Mouse (Mus musculus): ENCODE results near the gene Ptpn3. TPM values are rescaled to one million over a fixed set of nuclear protein-coding genes. Genes with fewer than 3 reads are reported as not detected.

The Ptpn3 gene
- polyA plus RNA-seq, 1 experiment, result 4.0 TPM

DNA sequence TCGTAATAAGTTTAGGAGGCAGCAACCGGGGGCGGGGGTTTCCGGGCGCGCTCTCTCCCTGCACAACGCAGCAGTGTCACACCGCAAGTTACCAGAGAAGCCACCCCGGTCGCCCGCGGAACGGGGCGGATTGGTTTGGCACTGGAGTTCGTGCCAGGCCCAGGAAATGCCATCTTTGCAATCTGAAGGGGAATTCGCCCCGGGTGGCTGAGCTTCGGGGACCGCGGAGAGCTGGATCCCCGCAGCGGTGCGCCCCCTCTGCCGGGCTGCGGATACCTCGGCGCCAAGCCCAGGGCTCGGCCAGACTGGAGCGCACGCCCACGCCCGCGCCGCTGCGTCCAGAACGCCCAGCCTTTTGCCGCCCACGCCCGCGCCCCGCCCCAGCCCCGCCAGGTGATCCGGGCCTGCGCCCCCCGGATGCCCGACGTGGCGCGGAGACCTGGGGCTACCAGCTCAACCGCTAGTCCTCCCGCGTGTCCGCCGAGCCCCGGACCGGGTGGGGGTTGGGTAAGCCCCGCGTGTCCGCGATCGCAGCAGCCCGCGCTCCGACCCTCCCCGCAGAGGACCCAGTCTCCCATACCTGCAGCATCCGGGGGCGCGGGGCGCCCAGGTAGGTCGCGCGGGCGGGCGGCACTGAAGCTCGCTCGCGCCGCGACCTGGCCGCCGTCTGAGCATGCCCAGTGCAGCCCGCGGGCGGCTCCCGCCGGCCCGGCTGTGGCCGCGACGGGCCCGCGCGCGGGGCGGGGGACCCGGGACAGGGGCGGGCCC, 1.8 kb downstream of the Ptpn3 start:
- H3K27ac ChIP-seq (ENCODE audit: insufficient read depth, low read length), result no peak overlapping the region
- H3K4me1 ChIP-seq (ENCODE audit: control insufficient read depth, insufficient read depth, low read length), result 0 out of 2 replicates have a peak, but pooled peaks cover 2% of the 10 kb centered on the region
- TF ChIP-seq POLR2A (IDR thresholded peaks at IDR 0.05; ENCODE audit: low read depth, low read length), result 0 out of 2 replicates have a peak, but pooled peaks have one; percentile 14
- no peak for TF ChIP-seq CTCF (IDR thresholded peaks at IDR 0.05; ENCODE audit: borderline replicate concordance, insufficient read depth, low read length)
- H3K4me3 ChIP-seq (ENCODE audit: insufficient read depth, low read length), result peak overlapping the region; percentile 59

DNA sequence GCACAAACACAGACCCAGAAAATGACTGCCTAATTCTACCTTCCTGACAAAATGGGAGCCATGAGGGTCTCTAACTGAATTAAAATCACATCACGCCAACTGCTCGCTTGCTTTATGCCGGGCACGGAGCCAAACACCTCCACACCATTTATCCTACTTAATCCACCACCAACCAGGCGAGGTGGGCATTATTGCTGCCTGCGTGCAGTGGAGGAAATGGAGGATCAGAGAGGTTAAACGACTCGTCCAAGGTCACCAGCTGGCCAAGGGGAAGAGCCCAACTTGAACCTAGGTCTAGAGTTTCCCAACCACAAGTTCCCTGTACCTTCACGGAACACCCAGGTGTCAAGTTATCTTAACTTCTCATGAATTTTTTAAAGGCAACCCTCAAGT, 2.3 kb downstream of the Ptpn3 start:
- no peak overlapping the region for H3K27ac ChIP-seq (ENCODE audit: insufficient read depth, low read length)
- 0 out of 2 replicates have a peak, but pooled peaks cover 2% of the 10 kb centered on the region for H3K4me1 ChIP-seq (ENCODE audit: control insufficient read depth, insufficient read depth, low read length)
- no peak for TF ChIP-seq CTCF (IDR thresholded peaks at IDR 0.05; ENCODE audit: borderline replicate concordance, insufficient read depth, low read length)
- TF ChIP-seq POLR2A (IDR thresholded peaks at IDR 0.05; ENCODE audit: low read depth, low read length), result no peak
- peak overlapping the region; percentile 59 for H3K4me3 ChIP-seq (ENCODE audit: insufficient read depth, low read length)

DNA sequence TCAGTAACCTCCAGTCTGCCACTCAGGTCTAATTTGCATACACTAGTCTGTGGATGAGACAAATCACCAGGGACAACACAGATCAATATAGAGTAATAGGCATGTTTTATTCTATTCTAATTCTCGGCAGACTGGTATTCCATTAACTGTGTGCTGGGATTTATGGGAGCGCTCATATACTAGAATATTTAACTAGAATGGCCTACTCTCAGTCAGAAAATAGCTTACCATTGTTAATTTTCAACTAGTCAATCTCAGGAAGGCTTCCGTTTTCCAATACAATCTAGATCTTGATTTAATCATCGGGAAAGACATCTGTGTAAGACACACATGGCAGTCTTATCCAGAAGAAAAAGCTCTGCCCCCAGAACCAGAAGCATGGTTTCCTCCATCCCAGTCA, 3.5 kb downstream of the Ptpn3 start:
- Histone ChIP-seq H3K4me3 (ENCODE audit: insufficient read depth, low read length) (no peak overlapping the region), H3K27ac (ENCODE audit: insufficient read depth, low read length) (no peak overlapping the region), H3K4me1 (ENCODE audit: control insufficient read depth, insufficient read depth, low read length) (0 out of 2 replicates have a peak, but pooled peaks cover 2% of the 10 kb centered on the region)
- no peak for TF ChIP-seq CTCF (IDR thresholded peaks at IDR 0.05; ENCODE audit: borderline replicate concordance, insufficient read depth, low read length)
- TF ChIP-seq POLR2A (IDR thresholded peaks at IDR 0.05; ENCODE audit: low read depth, low read length), result no peak

DNA sequence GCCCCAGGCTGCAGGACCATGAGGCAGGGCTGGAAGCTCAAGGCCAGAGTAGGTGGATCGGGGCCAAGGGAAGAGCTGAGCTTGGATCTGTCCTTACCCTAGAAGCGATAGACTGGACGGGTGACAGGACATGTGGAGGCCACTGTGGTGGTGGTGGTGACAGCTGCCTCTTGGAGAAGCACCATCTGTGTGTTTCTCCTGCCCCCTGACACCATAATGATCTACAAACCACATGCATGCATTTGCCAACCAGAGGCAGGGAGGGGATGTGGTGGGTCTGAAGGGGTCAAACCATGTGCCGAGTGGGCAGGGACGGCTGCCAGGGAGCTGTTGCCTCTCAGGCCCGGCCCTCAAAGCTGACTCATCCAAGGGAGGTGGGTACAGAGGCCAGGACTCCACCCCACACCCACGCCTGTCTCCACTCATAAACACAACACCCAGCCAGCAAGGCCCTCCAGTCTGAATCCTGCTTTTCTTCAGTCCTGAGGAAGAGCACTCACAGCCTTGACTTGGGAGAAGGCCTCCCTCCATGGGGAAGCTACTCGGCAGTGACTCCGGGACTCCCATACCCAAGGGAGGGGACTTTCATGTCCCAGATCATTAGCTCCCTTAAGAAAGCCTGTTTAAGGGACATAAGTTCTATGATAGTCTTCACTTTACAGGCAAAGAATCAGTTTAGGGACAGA, 6.5 kb downstream of the Ptpn3 start:
- Histone ChIP-seq H3K27ac (ENCODE audit: insufficient read depth, low read length) (no peak overlapping the region), H3K4me1 (ENCODE audit: control insufficient read depth, insufficient read depth, low read length) (no peaks in the 10 kb centered on the region), H3K4me3 (ENCODE audit: insufficient read depth, low read length) (no peak overlapping the region)
- no peak for TF ChIP-seq CTCF (IDR thresholded peaks at IDR 0.05; ENCODE audit: borderline replicate concordance, insufficient read depth, low read length)
- TF ChIP-seq POLR2A (IDR thresholded peaks at IDR 0.05; ENCODE audit: low read depth, low read length), result peak; percentile 62; the same call in 1 of the 2 replicates

DNA sequence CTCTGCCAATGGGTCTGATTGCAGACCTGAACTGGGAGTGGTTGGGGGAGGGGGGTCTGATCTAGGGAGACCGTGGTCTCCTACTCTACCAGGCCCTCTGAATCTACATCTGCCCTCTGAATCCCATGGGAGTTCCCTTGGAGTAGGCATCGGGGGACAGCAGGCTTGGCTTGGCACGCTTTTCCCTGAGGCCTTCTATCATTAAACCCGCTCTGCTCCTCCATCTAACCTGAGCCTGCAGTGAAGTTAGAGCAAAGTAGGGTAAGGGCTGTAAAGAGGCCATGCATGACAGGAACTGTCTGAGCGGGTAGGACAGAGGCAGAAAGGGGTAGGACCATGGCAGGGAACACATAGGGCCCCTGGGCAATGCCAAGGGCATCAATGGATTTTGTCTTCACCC, 9.0 kb downstream of the Ptpn3 start:
- no peak overlapping the region for H3K4me3 ChIP-seq (ENCODE audit: insufficient read depth, low read length)
- H3K27ac ChIP-seq (ENCODE audit: insufficient read depth, low read length), result no peak overlapping the region
- no peak for TF ChIP-seq POLR2A (IDR thresholded peaks at IDR 0.05; ENCODE audit: low read depth, low read length)
- TF ChIP-seq CTCF (IDR thresholded peaks at IDR 0.05; ENCODE audit: borderline replicate concordance, insufficient read depth, low read length), result no peak
- no peaks in the 10 kb centered on the region for H3K4me1 ChIP-seq (ENCODE audit: control insufficient read depth, insufficient read depth, low read length)

DNA sequence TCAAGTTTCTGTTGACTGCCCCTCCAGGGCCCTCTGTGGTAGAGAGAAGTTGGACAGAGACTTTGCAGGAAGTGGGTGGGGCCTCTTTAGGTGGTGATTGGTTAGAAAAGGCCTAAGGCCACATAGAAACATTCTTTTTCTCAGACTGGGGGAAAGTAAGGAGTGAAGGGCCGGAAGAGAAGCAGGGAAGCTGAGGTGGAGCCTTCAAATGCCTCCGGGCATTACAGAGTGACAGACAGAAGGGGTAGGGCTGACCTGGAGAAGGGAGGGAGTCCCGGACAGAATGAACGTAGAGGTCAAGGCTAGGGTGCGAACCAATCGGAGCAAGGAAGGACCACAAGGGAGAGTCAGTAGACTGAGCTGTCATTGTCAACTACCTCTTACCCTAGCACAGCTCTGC, 11.6 kb downstream of the Ptpn3 start:
- Histone ChIP-seq H3K4me1 (ENCODE audit: control insufficient read depth, insufficient read depth, low read length) (no peaks in the 10 kb centered on the region), H3K27ac (ENCODE audit: insufficient read depth, low read length) (no peak overlapping the region), H3K4me3 (ENCODE audit: insufficient read depth, low read length) (no peak overlapping the region)
- TF ChIP-seq POLR2A (IDR thresholded peaks at IDR 0.05; ENCODE audit: low read depth, low read length) (no peak), CTCF (IDR thresholded peaks at IDR 0.05; ENCODE audit: borderline replicate concordance, insufficient read depth, low read length) (no peak)

DNA sequence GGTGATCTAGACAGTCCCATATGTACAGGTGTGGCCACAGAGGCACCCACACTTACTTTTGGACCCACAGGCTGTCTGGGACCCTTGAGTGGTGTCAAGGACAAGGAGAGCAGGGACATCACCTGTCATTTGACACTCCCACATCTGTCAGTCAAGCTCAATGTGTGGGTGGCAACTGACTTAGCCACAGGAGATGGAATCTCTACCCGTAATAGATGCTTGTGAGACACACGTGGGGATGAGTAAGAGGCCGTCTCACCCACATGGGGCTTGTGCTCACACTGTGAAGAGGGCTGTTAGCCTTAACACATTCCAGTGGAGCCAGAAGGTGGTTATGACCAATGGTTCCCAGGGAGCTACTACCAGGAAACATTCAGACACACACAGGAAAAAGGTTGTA, 13.8 kb downstream of the Ptpn3 start:
- TF ChIP-seq CTCF (IDR thresholded peaks at IDR 0.05; ENCODE audit: borderline replicate concordance, insufficient read depth, low read length) (no peak), POLR2A (IDR thresholded peaks at IDR 0.05; ENCODE audit: low read depth, low read length) (no peak)
- Histone ChIP-seq H3K4me1 (ENCODE audit: control insufficient read depth, insufficient read depth, low read length) (no peaks in the 10 kb centered on the region), H3K27ac (ENCODE audit: insufficient read depth, low read length) (no peak overlapping the region), H3K4me3 (ENCODE audit: insufficient read depth, low read length) (no peak overlapping the region)

DNA sequence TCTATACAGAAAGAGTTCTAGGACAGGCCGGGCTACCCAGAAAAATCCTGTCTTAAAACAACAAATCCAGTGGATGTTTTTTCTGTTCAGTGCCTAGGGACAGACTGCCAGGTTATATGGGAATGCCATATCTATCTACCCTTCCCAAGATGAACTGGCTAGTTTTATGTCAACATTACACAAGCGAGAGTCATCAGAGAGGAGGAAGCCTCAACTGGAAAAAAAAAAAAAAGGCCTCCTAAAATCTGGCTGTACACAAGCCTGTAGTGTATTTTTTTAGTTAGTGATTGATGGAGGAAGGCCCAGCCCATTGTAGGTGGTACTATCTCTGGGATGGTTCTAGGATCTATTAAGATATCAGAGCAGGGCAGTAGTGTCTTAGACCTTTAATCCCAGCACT, 16.4 kb downstream of the Ptpn3 start:
- Histone ChIP-seq H3K4me1 (ENCODE audit: control insufficient read depth, insufficient read depth, low read length) (no peaks in the 10 kb centered on the region), H3K27ac (ENCODE audit: insufficient read depth, low read length) (no peak overlapping the region), H3K4me3 (ENCODE audit: insufficient read depth, low read length) (no peak overlapping the region)
- TF ChIP-seq POLR2A (IDR thresholded peaks at IDR 0.05; ENCODE audit: low read depth, low read length), result no peak
- no peak for TF ChIP-seq CTCF (IDR thresholded peaks at IDR 0.05; ENCODE audit: borderline replicate concordance, insufficient read depth, low read length)

DNA sequence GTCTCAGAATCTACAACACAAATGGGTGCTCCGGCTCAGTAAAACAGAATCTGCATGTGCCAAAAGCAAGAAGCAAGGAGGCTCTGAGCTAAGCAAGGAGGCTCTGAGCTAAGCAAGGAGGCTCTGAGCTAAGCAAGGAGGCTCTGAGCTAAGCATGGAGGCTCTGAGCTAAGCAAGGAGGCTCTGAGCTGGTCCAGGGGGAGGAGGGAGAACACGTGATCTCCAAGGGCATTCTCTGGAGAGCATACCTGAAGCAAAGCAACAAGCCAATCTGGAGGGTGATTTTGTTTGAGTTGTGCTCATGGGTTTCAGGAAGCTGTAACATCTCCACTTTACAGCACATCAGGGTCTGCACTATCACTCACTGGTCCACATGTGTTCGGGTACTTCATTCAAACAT, 18.4 kb downstream of the Ptpn3 start:
- Histone ChIP-seq H3K4me3 (ENCODE audit: insufficient read depth, low read length) (no peak overlapping the region), H3K27ac (ENCODE audit: insufficient read depth, low read length) (no peak overlapping the region), H3K4me1 (ENCODE audit: control insufficient read depth, insufficient read depth, low read length) (no peaks in the 10 kb centered on the region; the same call in 1 of the 2 replicates)
- TF ChIP-seq CTCF (IDR thresholded peaks at IDR 0.05; ENCODE audit: borderline replicate concordance, insufficient read depth, low read length) (no peak), POLR2A (IDR thresholded peaks at IDR 0.05; ENCODE audit: low read depth, low read length) (no peak)

DNA sequence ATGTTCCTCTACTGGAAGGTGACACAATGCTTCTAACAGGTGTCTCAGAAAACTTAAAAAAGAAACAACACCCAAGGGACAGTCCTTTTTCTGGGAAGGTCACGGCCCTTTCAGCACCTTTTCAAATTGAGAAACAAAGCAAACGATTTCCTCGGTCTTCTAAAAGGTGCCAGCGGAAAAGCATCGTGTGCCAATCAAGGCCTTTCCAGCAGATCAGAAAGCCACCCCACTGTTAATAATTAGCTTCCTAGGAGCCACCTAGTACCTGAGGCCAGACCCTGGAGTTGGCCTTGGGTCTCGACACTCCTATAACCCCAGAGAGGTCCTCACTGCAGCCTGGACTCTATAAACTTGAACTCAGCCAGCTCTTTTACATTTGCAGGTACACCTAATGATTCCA, 19.0 kb downstream of the Ptpn3 start:
- Histone ChIP-seq H3K4me1 (ENCODE audit: control insufficient read depth, insufficient read depth, low read length) (no peaks in the 10 kb centered on the region; the same call in 1 of the 2 replicates), H3K4me3 (ENCODE audit: insufficient read depth, low read length) (no peak overlapping the region), H3K27ac (ENCODE audit: insufficient read depth, low read length) (no peak overlapping the region)
- TF ChIP-seq POLR2A (IDR thresholded peaks at IDR 0.05; ENCODE audit: low read depth, low read length) (no peak), CTCF (IDR thresholded peaks at IDR 0.05; ENCODE audit: borderline replicate concordance, insufficient read depth, low read length) (no peak)

Data from embryonic fibroblast, embryonic 13.5 days (primary cell).